Mouse (Mus musculus) layer of hippocampus, adult 18-20 months (tissue): ENCODE measurements at regions not wholly inside any gene's neighbourhood (a gene's known extent, or its start where the extent isn't known, plus 50 kb on each side); places are given as distances from the start of the nearest gene placed in this dataset.
"Not testable (repeated sequence)": the region's sequence is repeated elsewhere in the genome, so short reads cannot be mapped to it uniquely, and the experiment has no call there.

Experiments used
- DNase-seq, 2 experiments: peaks; one replicate each; pipeline ENCODE4 v3.0.0; 2022; ENCODE audit warnings: low spot score in 2 of 2

- DNase-seq, result no peak
These were observed 1786.1 kb downstream of the 9330182O14Rik start for GRCm38 (mm10) chr15:41920270-41920669.

GRCm38 (mm10) chr15:41936697-41937096 lies 1802.5 kb downstream of the 9330182O14Rik start:
- no peak for DNase-seq

DNA sequence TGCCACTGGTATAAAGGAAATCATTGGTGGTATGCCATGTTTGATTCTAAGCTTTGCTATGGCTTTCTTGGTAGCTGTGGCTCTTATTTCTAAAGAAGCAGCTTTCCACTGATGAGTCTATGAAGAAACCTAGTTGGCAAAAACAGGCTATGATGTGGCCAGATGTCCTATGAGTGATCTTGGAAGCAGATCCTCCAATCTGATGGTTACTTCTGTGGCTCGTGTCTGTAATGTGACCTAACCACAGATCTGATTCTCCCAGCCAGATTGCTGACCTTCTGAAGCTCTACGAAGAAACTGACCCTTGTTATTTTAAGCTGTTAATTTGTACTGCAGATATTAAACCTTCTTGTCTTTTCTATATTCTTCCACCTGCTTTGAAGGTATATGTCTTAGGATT lies 1811.1 kb downstream of the 9330182O14Rik start:
- no peak for DNase-seq

GRCm38 (mm10) chr15:41947888-41948287 lies 1813.7 kb downstream of the 9330182O14Rik start:
- no peak for DNase-seq

- peak in 1 of 2 experiments; percentile 7 for DNase-seq
These were observed 1814.4 kb downstream of the 9330182O14Rik start for GRCm38 (mm10) chr15:41948347-41949093.

- DNase-seq, result no peak
These were observed 1814.9 kb downstream of the 9330182O14Rik start for GRCm38 (mm10) chr15:41949094-41949461.

GRCm38 (mm10) chr15:41951276-41951675 lies 1817.1 kb downstream of the 9330182O14Rik start:
- DNase-seq, result peak in 1 of 2 experiments; percentile 8

GRCm38 (mm10) chr15:41960597-41960996 lies 1826.4 kb downstream of the 9330182O14Rik start:
- DNase-seq, result no peak

DNA sequence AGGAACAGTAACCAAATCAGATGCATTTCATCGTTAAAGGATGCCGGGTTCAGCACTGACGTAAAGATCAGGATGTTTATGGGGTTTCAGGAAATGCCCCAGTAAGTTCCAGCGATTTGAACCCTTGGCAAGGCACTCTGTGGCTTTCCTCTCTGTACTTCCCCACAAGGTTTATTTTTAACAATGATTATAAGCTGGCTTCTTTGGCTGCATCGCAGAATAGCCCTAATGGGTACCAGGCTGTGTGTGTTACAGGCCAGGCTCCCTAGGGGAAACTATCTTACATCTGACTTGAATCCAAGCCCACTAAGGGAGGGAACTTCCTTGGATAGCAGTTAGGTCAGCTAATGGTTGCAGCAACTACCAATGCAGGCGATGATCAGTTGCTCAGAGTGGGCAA lies 1836.7 kb downstream of the 9330182O14Rik start:
- no peak for DNase-seq

DNA sequence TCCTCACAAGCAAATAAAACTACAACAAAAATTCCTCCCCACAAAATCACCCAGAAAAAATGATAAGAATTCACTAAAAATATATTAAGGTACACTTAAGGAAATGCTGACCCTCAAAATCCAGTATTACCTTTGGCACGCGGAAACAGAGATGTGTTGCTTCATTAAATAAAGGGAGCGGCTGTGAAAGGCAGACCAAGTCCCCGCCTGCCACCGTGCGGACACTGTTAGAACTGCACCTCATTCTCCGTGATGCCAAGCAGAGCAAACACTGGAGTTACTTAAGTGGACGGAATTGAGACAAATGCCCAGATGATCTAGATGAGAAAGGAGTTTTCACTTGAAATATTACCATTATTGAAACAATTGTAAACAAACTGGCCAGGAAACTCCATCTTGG lies 1839.1 kb downstream of the 9330182O14Rik start:
- DNase-seq, result peak; percentile 80 to 97

DNA sequence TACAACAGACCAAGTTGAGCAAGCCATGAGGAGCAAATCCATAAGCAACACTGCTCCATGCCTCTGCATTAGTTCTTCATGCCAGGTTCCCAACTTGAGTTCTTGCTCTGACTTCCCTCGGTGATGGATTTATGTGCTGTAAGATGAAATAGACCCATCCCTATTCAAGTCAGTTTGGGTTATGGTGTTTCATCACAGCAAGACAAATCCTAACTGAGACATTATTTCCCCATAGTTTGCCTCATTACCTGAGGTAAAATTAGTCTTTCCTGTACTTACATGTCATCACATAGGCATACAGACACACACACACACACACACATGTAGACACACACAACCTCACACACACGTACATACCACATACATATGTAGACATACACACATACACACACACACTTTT lies 1843.0 kb downstream of the 9330182O14Rik start:
- no peak for DNase-seq

DNA sequence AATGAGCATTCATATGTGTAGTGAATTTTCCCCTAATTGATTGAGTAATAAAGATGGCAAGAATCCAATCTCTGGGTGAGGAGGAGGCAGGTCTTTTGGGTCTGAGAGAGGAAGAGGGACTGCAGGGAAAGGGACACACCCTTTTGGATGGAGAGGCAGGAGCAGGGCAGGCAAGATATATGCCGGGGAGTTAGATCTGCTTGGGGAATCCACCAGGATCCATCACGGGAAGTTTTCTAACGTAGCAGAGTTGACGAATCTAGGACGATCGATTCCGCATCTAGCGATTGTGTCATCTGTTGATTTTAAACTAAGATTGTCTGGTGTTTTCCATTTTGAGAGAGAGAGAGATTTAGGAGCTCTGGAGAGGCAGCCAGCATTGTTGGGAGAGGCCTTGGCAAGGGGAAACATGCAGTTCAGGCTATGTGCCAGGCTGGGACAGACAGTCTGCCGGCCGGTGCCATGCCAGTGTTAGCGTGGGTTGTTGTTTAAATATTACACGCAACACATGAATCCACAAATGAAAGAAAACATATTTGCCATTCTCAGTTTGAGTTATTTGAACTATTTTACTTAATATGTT lies 1843.6 kb downstream of the 9330182O14Rik start:
- DNase-seq, result peak; percentile 14 to 69

GRCm38 (mm10) chr15:41983261-41983660 lies 1849.1 kb downstream of the 9330182O14Rik start:
- DNase-seq, result no peak

- no peak for DNase-seq
These were observed 1850.1 kb downstream of the 9330182O14Rik start for GRCm38 (mm10) chr15:41984267-41984666.

- no peak for DNase-seq
These were observed 1852.1 kb downstream of the 9330182O14Rik start for GRCm38 (mm10) chr15:41986264-41986663.

- DNase-seq, result no peak
These were observed 1854.9 kb downstream of the 9330182O14Rik start for GRCm38 (mm10) chr15:41989065-41989464.

- DNase-seq, result no peak
These were observed 1857.7 kb downstream of the 9330182O14Rik start for GRCm38 (mm10) chr15:41991816-41992215.

GRCm38 (mm10) chr15:42032286-42032685 lies 1898.1 kb downstream of the 9330182O14Rik start:
- not testable (repeated sequence) for DNase-seq

DNA sequence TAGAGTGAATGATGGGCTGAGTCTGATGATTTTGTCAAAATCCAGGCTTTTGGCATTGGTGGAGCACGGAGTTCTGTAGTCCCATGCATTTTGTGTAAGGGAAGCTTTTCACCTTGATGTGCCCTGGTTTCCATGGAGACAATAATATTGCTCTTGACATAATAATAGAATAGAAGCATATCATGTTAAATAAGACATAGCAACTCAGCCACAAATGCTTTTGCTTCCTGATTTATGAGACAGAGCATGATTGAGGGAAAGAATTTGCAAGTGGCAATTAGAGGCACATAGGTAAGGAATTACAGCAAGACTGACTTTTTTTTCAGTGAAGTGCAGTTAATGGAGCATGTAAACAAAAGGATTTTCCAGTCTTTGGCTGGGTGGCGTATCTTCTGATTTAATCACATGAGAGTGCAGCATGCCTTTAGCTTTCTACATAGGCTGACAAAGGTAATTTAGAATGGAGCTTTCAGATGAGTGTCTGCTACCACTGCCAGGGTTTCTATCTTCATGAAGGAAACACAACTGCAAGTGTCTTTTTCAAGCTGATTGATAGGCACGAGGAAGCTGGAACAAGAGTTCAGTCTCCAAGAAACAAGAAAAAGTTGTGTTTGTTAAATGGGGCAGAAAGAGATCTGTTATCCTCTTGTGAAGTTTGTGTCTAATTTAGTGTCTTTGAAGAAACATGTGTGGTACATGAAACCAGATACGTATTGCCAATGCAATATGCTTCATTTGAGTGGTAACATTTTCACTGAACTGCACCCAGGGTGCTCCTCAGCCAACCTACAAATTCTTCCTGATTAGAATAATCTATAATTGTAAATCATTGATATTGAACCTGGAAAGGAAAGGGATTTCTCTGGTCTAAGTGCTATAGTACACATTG lies 1913.2 kb downstream of the 9330182O14Rik start:
- no peak for DNase-seq

- DNase-seq, result peak; percentile 2 to 15
These were observed 1922.6 kb downstream of the 9330182O14Rik start for GRCm38 (mm10) chr15:42056772-42057171.

- DNase-seq, result no peak
These were observed 1934.2 kb downstream of the 9330182O14Rik start for GRCm38 (mm10) chr15:42068207-42068831.
